Mouse (Mus musculus): ENCODE results near the gene Mmp8.

Mmp8 gene

DNA sequence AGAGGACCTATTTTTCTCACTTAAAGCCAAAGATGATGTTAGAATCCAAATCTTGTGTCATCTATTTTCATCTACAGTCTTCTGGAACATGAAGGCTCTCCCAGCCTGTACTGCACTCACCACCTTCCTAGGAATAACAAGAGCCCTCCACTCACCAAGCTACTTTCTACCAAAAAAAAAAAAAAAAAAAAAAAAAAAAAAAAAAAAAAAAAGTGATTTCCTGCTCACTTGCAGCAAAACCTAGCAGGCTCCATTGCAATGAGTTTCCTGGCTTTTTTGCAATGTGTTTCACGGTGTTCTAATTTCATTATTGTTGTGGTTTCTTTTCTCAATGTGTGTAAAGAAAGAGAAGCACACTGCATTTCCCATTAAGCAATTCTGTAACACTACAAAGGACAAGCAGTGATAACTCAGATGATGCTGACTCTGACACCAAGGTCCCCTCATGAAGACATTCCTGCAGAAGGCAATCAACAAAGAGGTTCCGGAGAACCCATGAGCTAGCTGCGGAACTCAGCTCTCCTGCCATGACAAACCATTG is 35.1 kb downstream of the Mmp8 start:
- DNase-seq (ENCODE audit: inconsistent ontology term) = peak; percentile 11

DNA sequence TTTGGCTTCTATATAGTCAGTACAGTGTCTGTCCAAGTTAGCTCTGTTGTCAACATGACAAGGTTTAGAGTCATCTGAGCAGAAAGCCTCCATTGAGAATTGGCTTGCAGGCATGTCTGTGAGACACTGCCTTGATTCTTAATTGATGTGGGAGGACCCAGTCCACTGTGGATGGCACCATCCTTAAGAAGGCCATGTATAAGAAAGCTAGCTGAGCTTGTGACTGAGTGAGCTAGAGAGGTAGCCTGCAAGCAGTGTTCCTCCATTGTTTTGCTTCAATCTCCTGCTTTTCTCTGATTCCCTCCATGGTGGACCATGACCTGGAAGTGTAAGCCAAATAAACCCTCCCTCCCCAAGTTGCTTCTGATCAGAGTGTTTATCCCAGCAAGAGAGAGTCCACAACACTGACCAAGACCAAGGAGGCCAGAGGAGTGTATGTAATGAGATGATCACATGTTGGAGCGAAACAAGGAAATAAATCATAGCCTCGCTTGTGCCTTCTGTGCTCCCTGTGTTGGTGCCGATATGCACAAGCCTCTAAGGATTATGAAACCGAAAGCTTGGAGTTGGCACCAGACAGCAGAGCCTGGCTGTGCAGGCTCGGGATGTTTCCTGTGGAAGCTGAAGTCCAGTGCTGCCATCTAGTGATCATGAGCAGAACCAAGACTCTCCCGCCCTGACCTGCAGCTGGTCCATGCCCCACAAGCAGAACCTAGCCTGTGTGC is 36.7 kb downstream of the Mmp8 start:
- DNase-seq (ENCODE audit: inconsistent ontology term) = peak; percentile 80

DNA sequence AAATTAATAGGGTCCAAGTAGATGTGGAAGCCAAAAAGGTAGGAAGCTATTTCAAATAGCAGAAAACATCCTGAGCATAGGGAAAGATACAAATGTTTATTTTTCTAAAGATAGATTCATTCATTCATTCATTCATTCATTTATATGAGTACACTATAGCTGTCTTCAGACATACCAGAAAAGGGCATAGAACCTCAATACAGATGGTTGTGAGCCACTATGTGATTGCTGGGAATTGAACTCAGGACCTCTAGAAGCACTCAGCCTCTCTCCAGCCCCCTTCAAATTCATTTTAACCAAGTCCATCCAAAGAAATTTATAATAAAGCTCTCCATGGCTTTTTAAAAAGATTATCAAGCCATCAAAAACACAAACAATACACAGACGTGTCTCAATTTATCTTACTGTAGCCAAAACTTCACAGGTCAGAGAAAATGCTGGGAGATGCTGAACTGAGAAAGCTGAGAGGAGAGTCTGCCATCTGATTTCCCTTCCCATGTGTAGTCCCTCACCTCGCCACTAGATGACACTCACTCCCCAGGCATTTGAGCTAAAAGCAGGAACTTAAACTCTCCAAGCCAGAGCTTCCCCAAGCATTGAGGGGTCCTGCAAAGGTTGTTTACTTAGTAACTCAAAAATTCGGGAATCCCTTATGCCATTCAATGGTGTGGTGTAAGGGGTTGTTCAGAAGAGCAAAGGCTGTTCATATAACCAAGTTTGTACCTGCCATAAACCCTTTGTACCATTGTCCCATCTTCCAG is 44.9 kb downstream of the Mmp8 start:
- DNase-seq (ENCODE audit: inconsistent ontology term) = peak; percentile 50

DNA sequence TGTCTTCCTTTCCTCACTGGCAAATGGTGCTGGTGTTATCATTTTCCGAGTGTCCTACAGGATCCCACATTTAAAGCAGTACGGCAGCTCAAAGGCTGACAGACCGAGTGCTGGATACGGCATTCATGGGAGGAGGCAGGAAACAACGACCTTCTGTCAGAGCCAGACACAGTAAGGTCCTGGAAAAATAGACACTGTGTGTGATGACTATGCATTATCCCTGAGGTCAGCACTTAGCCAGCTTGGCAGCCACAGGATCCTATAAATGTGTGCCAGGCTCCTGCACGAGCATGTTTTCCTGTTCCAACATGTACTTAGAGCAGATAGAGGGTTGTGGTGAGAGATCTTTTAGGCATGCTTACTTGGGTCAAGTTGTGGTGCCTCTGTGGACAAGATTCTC is 45.7 kb downstream of the Mmp8 start:
- DNase-seq (ENCODE audit: inconsistent ontology term) = peak; percentile 25

DNA sequence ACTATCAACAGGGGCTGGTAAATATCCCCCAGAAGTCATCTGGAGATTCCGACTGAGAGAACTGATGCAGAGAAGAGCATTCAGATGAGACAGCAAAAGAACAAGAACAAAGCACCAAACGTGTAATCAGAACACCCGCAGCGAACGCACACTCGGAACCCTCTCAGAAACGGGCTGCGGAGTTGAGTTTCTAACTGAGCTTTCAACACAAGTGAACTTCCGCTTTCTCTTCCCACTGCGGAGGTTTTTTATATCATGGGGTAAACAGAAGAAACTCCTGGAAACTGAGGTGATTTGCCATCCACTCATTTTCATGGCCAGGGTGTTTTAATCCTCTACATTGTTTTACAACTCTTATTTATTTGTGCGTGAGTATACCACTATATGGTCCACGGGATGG is 47.4 kb downstream of the Mmp8 start:
- no peak for DNase-seq (ENCODE audit: inconsistent ontology term)
